Mouse (Mus musculus) erythroblast, embryonic 14.5 days (primary cell): ENCODE data around the gene Oas1e.

Experiments
- GATA1 ChIP-seq: IDR thresholded peaks from 2 replicates; pipeline ENCODE4 v1.6.1; 2012; ENCODE audit warnings: low read length, inconsistent platforms, mixed read lengths
- TAL1 ChIP-seq: IDR thresholded peaks from 3 replicates; pipeline ENCODE4 v1.6.1; 2012; ENCODE audit warnings: low read length, inconsistent platforms, mixed read lengths

- TF ChIP-seq TAL1 (no peak), GATA1 (no peak)
Observed at GRCm38 (mm10) chr5:120777478-120777877, 17.9 kb downstream of the Oas1e start, which contains the start of gene Oas3.
